Mouse (Mus musculus): ENCODE data around the gene Pitpnb.

- TF ChIP-seq ZNF384 (IDR thresholded peaks at IDR 0.05; ENCODE audit: low read depth, low read length) (no peak), GABPA (IDR thresholded peaks at IDR 0.05; ENCODE audit: insufficient replicate concordance, low read depth, low read length) (no peak), POLR2A (IDR thresholded peaks at IDR 0.05; ENCODE audit: low read depth, low read length) (no peak), CTCF (conservative IDR thresholded peaks at IDR 0.05 in 1 of 2, IDR thresholded peaks at IDR 0.05 in 1 of 2; ENCODE audit: low read depth in 2 of 2, low read length in 2 of 2) (no peak), TBP (conservative IDR thresholded peaks at IDR 0.05; ENCODE audit: low read depth, low read length) (no peak), MEF2A (IDR thresholded peaks at IDR 0.05; ENCODE audit: borderline replicate concordance, low read depth, low read length) (no peak), MYC (IDR thresholded peaks at IDR 0.05; ENCODE audit: low read depth, low read length) (no peak), MAX (IDR thresholded peaks at IDR 0.05; ENCODE audit: low read length) (no peak), MAFK (IDR thresholded peaks at IDR 0.05; ENCODE audit: insufficient replicate concordance, low read length) (no peak), MAZ (IDR thresholded peaks at IDR 0.05; ENCODE audit: low read depth, low read length) (no peak)
Observed at GRCm38 (mm10) chr5:111390911-111391310, 60.3 kb downstream of the Pitpnb start.
